Mouse (Mus musculus): ENCODE data around the gene Dhx30.
"Not testable (repeated sequence)": the region's sequence is repeated elsewhere in the genome, so short reads cannot be mapped to it uniquely, and the experiment has no call there.

Gene Dhx30

GRCm38 (mm10) chr9:110117779-110118139 lies at the start of gene Dhx30:
TSS of gene Dhx30 (minus strand) at chr9:110117830.
- no peak for DNase-seq (ENCODE audit: low spot score in 2 of 2)

DNA sequence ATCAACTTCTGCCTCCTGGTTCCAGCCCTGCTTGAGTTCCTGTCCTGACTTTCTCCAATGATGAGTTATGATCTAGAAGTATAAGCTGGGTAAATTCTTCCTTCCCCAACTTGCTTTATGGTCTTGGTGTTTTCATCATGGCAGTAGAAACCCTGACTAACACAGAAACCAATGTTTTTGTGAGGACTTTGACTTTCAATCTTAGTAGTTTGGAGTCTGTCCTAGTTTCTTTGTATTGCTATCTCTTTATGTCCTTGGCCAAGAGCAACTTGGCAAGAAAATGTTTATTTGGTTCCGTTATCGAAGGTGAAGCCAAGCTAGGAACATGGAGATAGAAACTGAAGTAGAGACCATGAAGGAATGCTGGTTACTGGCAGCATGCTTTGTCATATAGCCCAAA lies 45.4 kb upstream of the Dhx30 start:
- DNase-seq (ENCODE audit: low spot score in 2 of 2) = no peak

DNA sequence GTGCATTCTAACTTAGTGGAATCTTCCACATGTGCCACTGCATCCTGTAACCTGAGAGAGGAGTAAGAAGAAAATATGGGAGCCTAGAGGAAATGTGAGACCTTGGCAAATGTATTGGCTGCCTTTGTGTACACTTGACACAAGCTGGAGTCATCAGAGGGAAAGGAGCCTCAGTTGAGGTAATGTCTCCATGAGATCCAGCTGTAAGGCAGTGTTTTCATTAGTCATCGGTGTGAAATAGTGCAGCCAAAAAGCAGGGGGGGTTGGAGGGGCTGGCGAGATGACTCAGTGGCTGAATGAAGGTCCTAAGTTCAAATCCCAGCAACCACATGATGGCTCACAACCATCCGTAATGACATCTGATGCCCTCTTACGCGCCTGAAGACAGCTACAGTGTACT lies 44.8 kb upstream of the Dhx30 start:
- no peak for DNase-seq (ENCODE audit: low spot score in 2 of 2)

DNA sequence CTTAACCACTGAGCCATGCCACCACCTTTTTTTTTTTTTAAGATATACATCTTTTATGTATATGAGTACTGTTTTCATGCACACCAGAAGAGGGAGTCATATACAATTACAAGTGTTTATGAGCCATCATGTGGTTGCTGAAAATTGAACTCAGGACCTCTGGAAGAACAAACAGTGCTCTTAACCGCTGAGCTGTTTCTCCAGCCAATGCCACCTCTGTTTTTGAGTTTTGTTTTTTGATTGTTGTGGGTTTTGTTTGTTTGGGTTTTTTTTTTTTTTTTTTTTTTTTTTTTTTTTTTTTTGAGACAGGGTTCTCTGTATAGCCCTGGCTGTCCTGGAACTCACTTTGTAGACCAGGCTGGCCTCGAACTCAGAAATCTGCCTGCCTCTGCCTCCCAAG lies 42.9 kb upstream of the Dhx30 start:
- DNase-seq (ENCODE audit: low spot score in 2 of 2) = not testable (repeated sequence)

DNA sequence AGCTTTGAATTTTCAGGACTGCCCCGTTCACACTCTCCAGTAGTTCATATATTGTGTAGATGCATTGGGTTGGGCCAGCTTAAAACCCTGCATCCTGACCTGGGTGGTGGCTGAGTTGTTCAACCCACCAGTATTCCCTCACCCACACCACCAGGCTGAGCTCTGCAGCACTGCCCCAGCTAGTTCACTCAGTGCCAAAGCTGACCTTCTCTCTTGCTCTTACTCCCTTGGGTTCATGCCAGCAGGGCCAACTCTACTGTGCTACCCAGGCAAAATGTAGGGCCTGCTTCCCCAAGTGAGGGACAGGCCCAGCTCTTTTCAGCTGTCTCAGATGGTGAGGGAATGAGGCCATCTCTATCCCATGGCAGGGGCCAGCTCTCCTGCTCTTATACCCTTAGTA lies 41.4 kb upstream of the Dhx30 start:
- no peak for DNase-seq (ENCODE audit: low spot score in 2 of 2)

DNA sequence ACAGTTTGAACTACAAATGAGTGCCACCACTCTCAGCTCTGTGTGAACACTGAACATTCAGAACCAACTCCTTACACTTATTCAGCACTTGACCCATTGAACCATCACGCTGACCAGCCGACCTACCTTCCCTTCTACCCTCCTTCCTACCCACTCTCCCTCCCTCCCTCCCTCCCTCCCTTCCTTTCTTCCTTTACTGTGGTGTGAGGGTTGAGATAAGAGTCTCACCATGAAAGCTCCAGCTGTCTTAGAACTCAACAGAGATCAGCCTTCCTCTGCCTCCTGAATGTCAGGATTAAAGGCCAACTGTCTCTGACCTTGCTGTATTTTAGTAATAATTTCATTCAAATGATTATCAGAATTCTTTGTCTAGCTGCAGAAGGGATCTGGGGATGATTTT lies 31.0 kb upstream of the Dhx30 start:
- DNase-seq (ENCODE audit: low spot score in 2 of 2) = no peak

- DNase-seq (ENCODE audit: low spot score in 2 of 2) = no peak
Observed at GRCm38 (mm10) chr9:110142097-110142496, 24.5 kb upstream of the Dhx30 start.

GRCm38 (mm10) chr9:110139119-110139518 lies 21.5 kb upstream of the Dhx30 start:
- DNase-seq (ENCODE audit: low spot score in 2 of 2) = no peak

DNA sequence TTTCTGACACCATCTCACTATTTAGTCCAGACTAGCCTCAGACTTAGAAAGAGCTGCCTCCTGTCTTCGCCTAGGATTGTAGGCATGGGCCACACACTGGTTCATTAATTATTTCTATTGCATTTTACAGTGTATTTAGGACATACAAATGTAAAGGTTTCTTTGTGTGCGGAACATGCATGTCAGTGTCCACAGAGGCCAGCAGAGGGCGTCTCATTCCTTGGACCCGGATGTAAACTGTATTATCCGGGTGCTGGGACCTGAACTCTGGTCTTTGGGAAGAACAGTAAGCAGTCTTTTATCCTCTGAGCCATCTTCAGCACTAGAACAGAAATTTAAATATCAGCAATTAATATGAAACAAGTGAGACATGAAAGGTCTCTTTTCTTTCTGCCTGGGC lies 16.5 kb upstream of the Dhx30 start:
- DNase-seq (ENCODE audit: low spot score in 2 of 2) = no peak

DNA sequence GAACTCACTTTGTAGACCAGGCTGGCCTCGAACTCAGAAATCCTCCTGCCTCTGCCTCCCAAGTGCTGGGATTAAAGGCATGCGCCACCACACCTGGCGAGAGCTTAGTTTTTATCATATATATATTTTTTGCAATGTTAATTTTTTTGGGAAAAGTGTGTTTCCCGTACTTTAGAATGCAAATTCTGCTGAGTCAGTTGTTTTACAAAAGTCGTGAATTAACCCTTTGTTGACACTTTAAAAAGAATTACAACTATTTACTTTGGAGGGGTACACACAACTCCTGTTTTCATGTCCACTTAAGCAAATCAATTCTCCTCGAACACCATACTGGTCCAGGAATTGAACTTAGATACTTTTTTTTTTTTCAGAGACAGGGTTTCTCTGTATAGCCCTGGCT lies 15.3 kb upstream of the Dhx30 start:
- DNase-seq (ENCODE audit: low spot score in 2 of 2) = no peak

- DNase-seq (ENCODE audit: low spot score in 2 of 2) = no peak
Observed at GRCm38 (mm10) chr9:110132201-110132605, 14.6 kb upstream of the Dhx30 start.

DNA sequence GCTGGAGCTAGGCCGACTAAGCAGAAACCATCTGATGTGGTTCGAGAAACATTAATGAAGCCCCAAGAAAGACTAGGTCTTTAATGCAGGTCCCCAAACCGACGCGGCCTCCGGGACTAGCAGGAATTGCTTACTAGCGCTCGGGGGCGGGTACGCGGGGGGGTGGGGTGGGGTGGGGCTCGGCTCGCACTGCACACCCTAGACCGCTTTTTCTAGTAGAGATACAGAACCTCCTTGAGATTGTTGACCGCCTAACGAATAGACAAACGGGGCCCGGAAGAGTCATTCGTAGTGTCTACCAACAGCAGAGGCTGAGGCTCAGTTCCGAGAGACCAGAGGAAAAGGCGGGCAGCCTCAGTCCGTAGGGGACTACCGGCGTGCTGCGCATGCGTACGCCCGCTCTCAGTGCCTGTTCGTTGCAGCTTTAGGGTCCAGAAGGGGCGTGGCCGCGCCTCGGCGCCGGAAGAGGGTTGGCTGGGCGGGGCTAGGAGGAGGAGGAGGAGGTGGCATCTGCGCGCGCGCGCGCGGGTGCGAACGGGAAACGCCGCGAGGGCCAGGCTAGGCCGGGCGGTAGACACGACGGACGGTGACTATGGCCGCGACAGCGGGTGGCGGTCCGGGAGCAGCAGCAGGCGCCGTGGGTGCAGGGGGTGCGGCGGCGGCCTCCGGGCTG lies 14.0 kb upstream of the Dhx30 start:
- DNase-seq (ENCODE audit: low spot score in 2 of 2) = peak; percentile 98

- DNase-seq (ENCODE audit: low spot score in 2 of 2) = no peak
Observed at GRCm38 (mm10) chr9:110130896-110131524, 13.4 kb upstream of the Dhx30 start.

DNA sequence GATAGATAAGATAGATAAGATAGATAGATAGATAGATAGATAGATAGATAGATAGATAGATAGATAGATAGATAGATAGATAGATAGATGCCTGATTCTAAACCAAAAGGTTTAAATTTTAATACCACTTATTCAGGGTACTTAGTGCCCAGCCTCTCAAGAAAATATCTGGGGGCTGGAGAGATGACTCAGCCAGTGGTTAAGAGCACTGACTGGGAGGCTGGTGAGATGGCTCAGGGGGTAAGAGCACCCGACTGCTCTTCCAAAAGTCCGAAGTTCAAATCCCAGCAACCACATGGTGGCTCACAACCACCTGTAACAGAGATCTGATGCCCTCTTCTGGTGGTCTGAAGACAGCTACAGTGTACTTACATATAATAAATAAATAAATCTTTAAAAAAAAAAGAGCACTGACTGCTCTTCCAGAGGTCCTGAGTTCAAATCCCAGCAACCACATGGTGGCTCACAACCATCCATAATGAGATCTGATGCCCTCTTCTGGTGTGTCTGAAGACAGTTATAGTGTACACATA lies 6.4 kb upstream of the Dhx30 start:
- not testable (repeated sequence) for DNase-seq (ENCODE audit: low spot score in 2 of 2)

DNA sequence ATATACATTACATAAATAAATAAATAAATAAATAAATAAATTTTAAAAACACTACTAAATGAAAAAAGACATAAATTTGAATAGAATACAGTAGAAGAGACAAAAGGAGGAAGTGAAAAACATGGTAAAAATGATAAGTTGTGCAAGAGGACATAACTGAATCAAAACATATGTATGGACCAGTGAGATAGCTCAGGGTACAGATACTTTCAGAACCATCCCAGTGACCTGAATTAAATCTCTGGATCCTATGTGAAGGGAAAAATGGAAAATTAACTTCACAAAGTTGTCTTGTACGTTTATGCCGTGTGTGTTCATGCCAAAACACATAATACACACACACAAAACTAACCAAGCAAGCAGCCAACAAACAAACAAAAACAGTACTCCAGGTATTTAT lies 5.7 kb upstream of the Dhx30 start:
- DNase-seq (ENCODE audit: low spot score in 2 of 2) = no peak

DNA sequence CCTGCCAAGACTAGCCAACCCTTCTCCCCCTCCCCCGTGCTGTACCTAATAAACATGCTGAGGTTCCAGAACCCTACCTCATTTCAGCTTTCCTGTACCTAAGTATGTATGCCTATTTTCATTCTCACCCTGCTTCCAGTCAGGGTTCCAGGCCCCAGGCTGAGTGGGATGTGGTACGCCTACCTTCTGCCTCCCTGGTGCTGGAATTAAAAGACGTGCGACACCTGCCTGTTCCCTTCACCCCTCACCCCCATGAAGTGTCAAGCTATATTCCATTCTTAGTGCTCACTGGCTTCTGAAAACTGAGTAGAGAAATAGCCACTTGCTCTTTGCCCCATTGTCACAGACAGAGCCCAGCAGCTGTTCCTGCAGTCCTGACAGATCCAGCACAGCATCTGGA lies 3.8 kb upstream of the Dhx30 start:
- DNase-seq (ENCODE audit: low spot score in 2 of 2) = peak in 1 of 2 experiments; percentile 12

DNA sequence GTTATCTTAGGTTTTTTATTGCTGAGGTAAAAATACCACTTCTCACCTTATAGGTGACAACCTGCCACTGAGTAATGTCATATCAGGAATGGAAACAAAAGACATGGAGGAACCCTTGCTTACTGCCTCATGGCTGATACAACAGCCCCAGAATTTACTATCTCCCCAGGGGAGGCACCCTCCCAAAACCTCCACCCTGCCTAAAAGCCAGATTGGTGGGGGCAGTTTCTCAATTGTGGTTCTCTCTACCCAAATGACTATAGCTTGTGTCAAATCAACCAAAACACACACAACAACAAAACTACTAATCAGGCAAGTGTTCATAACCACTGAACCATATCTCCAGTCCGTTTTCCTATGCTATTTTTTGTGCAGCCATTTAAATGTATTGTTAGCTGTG lies 619 bp upstream of the Dhx30 start:
- DNase-seq (ENCODE audit: low spot score in 2 of 2) = no peak

DNA sequence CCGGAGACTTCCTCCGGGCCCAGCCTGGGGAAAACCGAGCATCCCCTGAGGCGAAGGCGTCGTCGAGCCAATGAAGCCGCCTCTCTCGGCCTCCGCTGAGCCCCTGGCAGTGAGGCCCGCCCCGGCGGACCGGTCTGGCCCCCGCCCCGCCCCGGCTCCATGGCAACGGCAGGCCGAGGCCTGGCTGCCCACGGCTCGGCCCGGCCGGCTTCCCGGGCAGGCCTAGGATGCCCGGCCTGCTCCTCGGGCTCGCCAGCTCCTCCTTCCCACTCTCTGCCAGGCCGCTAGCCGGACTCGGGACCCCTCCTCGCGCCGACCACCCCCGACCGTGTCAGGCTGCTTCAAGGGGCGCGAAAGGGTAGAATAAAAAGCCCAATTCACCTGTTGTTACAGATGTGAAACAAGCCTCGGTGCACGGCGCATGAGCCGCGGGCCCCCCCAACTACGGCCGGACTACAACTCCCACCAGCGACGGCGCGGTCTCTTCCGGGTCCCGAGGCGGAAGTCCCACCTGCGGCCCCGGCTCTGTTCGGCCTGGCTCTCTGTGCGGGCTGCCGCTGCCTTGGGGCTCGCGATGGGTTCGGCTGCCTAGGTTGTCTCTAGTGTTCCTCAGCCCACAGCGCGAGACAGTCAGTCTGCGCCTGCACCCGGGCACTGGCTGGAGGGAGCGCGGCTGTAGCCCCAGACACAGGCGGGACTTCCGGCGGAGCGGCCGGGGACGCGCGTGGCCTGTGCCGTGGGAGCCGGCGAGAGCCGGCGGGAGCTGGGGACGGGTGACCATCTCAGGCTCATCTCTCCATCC lies 452 bp downstream of the Dhx30 start, which contains the start of gene Smarcc1:
Gene Smarcc1 (plus strand): TSS at position 732 of the 802 bp plus-strand sequence.
- peak; percentile 85 to 89 for DNase-seq (ENCODE audit: low spot score in 2 of 2)

- no peak for DNase-seq (ENCODE audit: low spot score in 2 of 2)
Observed at GRCm38 (mm10) chr9:110116353-110116976, 1.2 kb downstream of the Dhx30 start.

DNA sequence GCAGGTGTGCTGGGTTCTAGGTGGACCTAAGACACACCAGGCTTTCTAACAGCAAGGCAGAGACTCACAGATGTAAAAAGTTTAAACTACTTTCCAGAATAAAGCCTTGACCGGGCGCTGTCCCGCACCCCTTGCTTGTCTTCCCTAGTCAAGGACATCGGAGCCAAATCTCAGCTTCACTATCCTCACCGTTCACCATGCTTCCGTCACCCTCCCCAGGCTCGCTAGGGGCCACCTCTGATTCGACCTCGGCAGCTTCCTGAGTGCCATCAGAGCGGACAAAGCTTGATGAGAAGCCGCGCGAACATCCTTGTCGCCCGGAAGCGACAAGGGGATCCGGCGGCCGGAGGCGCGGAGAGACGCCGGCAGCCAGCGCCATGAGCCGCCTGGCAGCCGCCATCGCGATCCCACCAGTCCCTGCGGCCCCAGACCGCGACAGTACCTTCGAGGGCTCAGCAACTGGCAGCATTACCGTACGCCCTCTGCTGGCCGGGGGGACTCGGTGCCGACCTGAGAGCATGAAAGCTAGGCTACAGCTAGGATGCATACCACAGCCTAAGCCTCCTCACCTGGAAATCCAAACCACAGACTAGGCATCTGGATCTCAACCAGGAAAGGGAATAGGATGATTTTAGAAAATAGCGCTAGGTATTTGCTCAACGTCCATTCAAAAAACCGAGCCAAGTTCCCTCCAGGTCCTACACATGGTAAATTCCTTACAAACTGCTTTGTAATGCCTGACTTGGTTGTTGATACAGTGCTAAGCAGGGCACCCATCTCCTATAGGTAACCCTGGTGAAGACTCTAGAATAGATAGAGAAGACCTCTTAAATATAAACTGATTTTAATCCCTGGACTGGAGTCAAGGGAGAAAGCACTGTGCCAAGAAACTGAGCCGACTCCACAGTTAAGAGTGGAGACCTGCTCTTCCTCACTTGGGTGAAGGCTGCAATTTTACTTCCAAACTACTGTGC lies 16.7 kb downstream of the Dhx30 start:
- peak; percentile 90 to 92 for DNase-seq (ENCODE audit: low spot score in 2 of 2)

- no peak for DNase-seq (ENCODE audit: low spot score in 2 of 2)
Observed at GRCm38 (mm10) chr9:110097791-110098190, 19.8 kb downstream of the Dhx30 start.

Measured in right cerebral cortex, postnatal 36 days (tissue).